Mouse (Mus musculus): Measurements from ENCODE around the gene Tmem69. TPM values are rescaled to one million over a fixed set of nuclear protein-coding genes. Genes with fewer than 3 reads are reported as not detected.

The Tmem69 gene
- polyA plus RNA-seq (2015; fragmentation: Nextera tagmentation; extraction: Ambion mirVana), result 23.0 and 25.4 TPM in 2 replicates

DNA sequence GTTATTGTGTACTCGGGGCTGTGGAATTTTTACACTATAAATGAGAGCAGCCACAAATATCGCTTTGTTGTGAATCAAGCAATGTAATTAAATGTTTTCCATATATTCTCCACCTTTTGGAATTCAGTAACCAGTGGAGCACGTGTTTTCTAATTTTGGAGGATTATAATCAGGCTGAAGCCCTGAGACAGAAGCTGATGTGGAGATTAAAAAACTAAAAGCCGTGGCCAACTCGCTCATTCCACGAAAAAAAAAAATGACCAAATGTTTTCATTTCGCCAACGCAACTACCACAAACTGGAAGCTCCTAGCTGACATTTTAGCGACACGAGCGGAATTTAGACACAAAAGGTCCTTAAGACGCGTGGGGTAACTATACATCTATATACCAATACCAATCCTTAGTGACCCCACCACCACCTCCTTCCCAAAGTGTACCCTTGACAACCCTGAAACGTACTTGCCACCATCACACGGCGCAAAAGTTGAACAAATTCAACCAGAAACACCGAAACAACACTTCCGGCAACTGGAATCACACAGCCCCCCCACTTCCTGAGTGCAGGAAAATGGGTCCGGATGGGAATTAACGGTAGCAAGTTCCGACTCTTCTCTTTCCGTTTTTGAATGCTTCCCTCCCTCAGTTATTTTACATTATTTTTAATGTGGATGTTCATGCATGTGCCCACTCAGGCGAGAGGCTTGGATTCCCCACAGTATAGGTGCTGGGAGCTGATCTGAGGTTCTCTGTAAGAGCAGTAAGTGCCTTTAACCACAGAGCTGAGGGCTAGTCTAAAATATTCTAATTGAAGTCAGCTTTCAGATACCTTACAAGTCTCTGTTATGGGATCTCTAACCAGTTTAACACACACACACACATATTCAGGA, at the start of gene Tmem69:
Tmem69 (minus strand) TSS at position 524 of the 888 bp plus-strand sequence.
- Histone ChIP-seq H3K27ac (ENCODE audit: low read length) (peak within 1 kb of the TSS; percentile 98), H3K4me3 (ENCODE audit: low read length) (peak within 1 kb of the TSS; percentile 89), H3K36me3 (ENCODE audit: insufficient read depth, low read length) (peaks cover 8% of the 10 kb centered on the region; the same call in 1 of the 2 replicates), H3K4me1 (ENCODE audit: insufficient read depth, low read length) (peaks cover 14% of the 10 kb centered on the region; the same call in 1 of the 2 replicates), H3K27me3 (ENCODE audit: insufficient read depth, low read length) (no peaks in the 10 kb centered on the region), H3K9me3 (ENCODE audit: low read length) (no peaks in the 10 kb centered on the region), H3K9ac (replicated peaks; ENCODE audit: low read length) (peak within 1 kb of the TSS; percentile 97), H3K4me2 (replicated peaks; ENCODE audit: low read depth, low read length) (peak within 1 kb of the TSS; percentile 83)
- no peak for ATAC-seq (ENCODE audit: low FRiP score, low TSS enrichment)
- 5% methylated on average over 23 of the region's 23 CpGs for WGBS

GRCm38 (mm10) chr4:116596978-116597881, 41.5 kb upstream of the Tmem69 start:
- peaks cover 20% of the 10 kb centered on the region for H3K4me1 ChIP-seq (ENCODE audit: insufficient read depth, low read length)
- H3K36me3 ChIP-seq (ENCODE audit: insufficient read depth, low read length), result peaks cover 25% of the 10 kb centered on the region
- WGBS, result under 1% methylated on average over 50 of the region's 50 CpGs
- H3K4me3 ChIP-seq (ENCODE audit: low read length), result peak overlapping the region; percentile 68
- peak; percentile 96 for ATAC-seq (ENCODE audit: low FRiP score, low TSS enrichment)
- H3K27ac ChIP-seq (ENCODE audit: low read length), result peak overlapping the region; percentile 89
- peak overlapping the region; percentile 72 for H3K9ac ChIP-seq (replicated peaks; ENCODE audit: low read length)
- H3K4me2 ChIP-seq (replicated peaks; ENCODE audit: low read depth, low read length), result peak overlapping the region; percentile 96
- H3K9me3 ChIP-seq (ENCODE audit: low read length), result no peaks in the 10 kb centered on the region
- no peaks in the 10 kb centered on the region for H3K27me3 ChIP-seq (ENCODE audit: insufficient read depth, low read length)

GRCm38 (mm10) chr4:116596379-116596778, 40.6 kb upstream of the Tmem69 start, which contains the start of gene Ccdc17:
Ccdc17 (plus strand) TSS chr4:116596654.
- whole genome bisulfite sequencing, result 24% methylated on average over 5 of the region's 5 CpGs
- peaks cover 25% of the 10 kb centered on the region for H3K36me3 ChIP-seq (ENCODE audit: insufficient read depth, low read length)

GRCm38 (mm10) chr4:116595793-116596192, 40.1 kb upstream of the Tmem69 start:
- Histone ChIP-seq H3K4me3 (ENCODE audit: low read length) (no peak overlapping the region), H3K4me1 (ENCODE audit: insufficient read depth, low read length) (peaks cover 20% of the 10 kb centered on the region), H3K9me3 (ENCODE audit: low read length) (no peaks in the 10 kb centered on the region), H3K27me3 (ENCODE audit: insufficient read depth, low read length) (no peaks in the 10 kb centered on the region), H3K9ac (replicated peaks; ENCODE audit: low read length) (no peak overlapping the region), H3K36me3 (ENCODE audit: insufficient read depth, low read length) (peaks cover 25% of the 10 kb centered on the region), H3K27ac (ENCODE audit: low read length) (no peak overlapping the region), H3K4me2 (replicated peaks; ENCODE audit: low read depth, low read length) (no peak overlapping the region)
- WGBS, result 81% methylated on average over 8 of the region's 8 CpGs
- no peak for ATAC-seq (ENCODE audit: low FRiP score, low TSS enrichment)

More at GRCm38 (mm10) chr4:116596379-116596778, 40.6 kb upstream of the Tmem69 start, which contains the start of gene Ccdc17:
- Histone ChIP-seq H3K27me3 (ENCODE audit: insufficient read depth, low read length) (no peaks in the 10 kb centered on the region), H3K4me1 (ENCODE audit: insufficient read depth, low read length) (peaks cover 20% of the 10 kb centered on the region), H3K4me3 (ENCODE audit: low read length) (peak within 1 kb of the TSS; percentile 68), H3K4me2 (replicated peaks; ENCODE audit: low read depth, low read length) (peak within 1 kb of the TSS; percentile 96), H3K9me3 (ENCODE audit: low read length) (no peaks in the 10 kb centered on the region), H3K27ac (ENCODE audit: low read length) (peak within 1 kb of the TSS; percentile 89), H3K9ac (replicated peaks; ENCODE audit: low read length) (peak within 1 kb of the TSS; percentile 72)
- ATAC-seq (ENCODE audit: low FRiP score, low TSS enrichment), result no peak

DNA sequence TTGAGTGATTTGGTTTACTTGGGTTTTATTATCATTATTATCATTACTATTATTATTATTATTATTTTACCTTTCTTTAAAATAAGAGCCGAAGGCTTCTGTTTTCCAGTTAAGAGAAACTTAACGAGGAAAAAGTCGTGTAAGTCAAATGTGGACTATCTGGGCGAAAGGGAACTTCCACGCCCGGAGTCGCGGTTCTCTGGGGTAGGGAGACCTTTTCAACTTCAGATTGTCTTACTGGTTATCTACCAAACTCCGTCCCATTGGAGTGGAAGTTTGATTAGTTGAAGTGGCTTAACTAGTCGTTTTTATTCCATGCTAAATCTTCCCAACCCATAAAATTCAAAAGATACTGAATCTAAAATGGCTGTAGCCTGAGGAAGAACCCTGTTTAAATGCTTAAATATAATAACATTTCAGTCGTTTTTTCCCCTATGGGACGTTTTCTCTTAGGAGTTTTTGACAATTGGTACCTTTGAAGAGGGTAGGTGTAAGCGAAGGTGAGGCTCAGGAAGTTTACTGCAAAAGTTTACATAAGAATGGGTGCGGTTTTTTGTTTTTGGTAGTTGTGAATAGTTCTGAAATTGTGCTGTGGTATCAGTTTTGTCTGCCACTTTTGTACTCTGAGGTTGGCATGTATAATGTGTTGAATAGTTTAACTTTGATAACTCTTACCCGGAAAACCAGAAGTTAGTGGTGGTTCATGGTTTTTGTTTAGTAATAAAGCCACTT, 2.6 kb upstream of the Tmem69 start:
- H3K36me3 ChIP-seq (ENCODE audit: insufficient read depth, low read length), result peaks cover 11% of the 10 kb centered on the region; the same call in 1 of the 2 replicates
- peak overlapping the region; percentile 97 for H3K9ac ChIP-seq (replicated peaks; ENCODE audit: low read length)
- ATAC-seq (ENCODE audit: low FRiP score, low TSS enrichment), result no peak
- H3K27ac ChIP-seq (ENCODE audit: low read length), result peak overlapping the region; percentile 98
- 4% methylated on average over 15 of the region's 15 CpGs for WGBS
- H3K4me2 ChIP-seq (replicated peaks; ENCODE audit: low read depth, low read length), result peak overlapping the region; percentile 73
- no peaks in the 10 kb centered on the region for H3K9me3 ChIP-seq (ENCODE audit: low read length)
- H3K27me3 ChIP-seq (ENCODE audit: insufficient read depth, low read length), result no peaks in the 10 kb centered on the region
- H3K4me1 ChIP-seq (ENCODE audit: insufficient read depth, low read length), result peaks cover 14% of the 10 kb centered on the region; the same call in 1 of the 2 replicates
- peak overlapping the region; percentile 89 for H3K4me3 ChIP-seq (ENCODE audit: low read length)

- WGBS, result under 1% methylated on average over 76 of the region's 78 CpGs
- no peaks in the 10 kb centered on the region for H3K27me3 ChIP-seq (ENCODE audit: insufficient read depth, low read length)
- H3K4me2 ChIP-seq (replicated peaks; ENCODE audit: low read depth, low read length), result peak within 1 kb of the TSS; percentile 83
- H3K9ac ChIP-seq (replicated peaks; ENCODE audit: low read length), result peak within 1 kb of the TSS; percentile 97
- H3K27ac ChIP-seq (ENCODE audit: low read length), result peak within 1 kb of the TSS; percentile 98
- H3K9me3 ChIP-seq (ENCODE audit: low read length), result no peaks in the 10 kb centered on the region
- peak; percentile 97 for ATAC-seq (ENCODE audit: low FRiP score, low TSS enrichment)
- peaks cover 14% of the 10 kb centered on the region; the same call in 1 of the 2 replicates for H3K4me1 ChIP-seq (ENCODE audit: insufficient read depth, low read length)
- peaks cover 14% of the 10 kb centered on the region; the same call in 1 of the 2 replicates for H3K36me3 ChIP-seq (ENCODE audit: insufficient read depth, low read length)
- H3K4me3 ChIP-seq (ENCODE audit: low read length), result peak within 1 kb of the TSS; percentile 89
These were observed 1.8 kb upstream of the Tmem69 start, which contains the start of gene Gpbp1l1 for GRCm38 (mm10) chr4:116557306-116558121. Gpbp1l1 (plus strand) TSS chr4:116557658.

DNA sequence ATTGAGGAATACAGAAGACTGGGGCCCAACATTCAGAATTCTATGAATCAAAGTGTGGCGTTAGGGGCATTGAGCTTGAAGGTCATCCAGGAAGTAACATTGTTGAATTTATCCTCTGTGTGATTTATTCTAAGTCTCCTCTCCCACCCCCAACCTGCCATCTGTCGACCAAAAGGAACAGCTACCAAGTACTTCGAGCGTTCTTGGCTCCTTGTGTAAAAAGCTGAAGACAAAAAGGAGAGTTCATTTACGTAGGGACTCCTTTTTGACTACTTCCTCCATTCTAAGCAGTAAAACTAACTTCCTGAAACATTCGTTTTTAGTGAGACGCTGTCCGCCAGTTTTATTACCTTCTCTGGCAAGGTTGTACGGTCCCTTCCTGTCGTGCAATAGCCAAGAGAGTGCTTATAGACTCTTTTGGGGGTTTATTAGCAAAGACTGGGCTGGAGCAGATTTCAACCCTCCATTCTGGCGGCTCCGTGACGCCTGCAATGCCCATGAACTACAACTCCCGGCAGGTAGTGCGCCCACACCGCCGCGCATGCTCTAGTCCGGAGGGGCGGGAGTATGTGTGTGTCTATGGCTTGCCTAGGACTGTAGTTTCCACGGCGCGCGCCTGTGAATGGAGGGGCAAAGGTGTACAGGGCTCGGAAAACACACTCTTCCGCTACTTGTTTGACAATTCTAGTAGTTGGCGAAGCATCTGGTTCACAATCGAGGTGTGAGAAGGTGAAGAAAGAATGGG, 997 bp upstream of the Tmem69 start:
- Histone ChIP-seq H3K9ac (replicated peaks; ENCODE audit: low read length) (peak overlapping the region; percentile 97), H3K4me3 (ENCODE audit: low read length) (peak overlapping the region; percentile 89), H3K9me3 (ENCODE audit: low read length) (no peaks in the 10 kb centered on the region), H3K27ac (ENCODE audit: low read length) (peak overlapping the region; percentile 98), H3K4me1 (ENCODE audit: insufficient read depth, low read length) (peaks cover 14% of the 10 kb centered on the region; the same call in 1 of the 2 replicates), H3K4me2 (replicated peaks; ENCODE audit: low read depth, low read length) (peak overlapping the region; percentile 83), H3K27me3 (ENCODE audit: insufficient read depth, low read length) (no peaks in the 10 kb centered on the region), H3K36me3 (ENCODE audit: insufficient read depth, low read length) (peaks cover 10% of the 10 kb centered on the region; the same call in 1 of the 2 replicates)
- ATAC-seq (ENCODE audit: low FRiP score, low TSS enrichment), result peak; percentile 97
- WGBS, result under 1% methylated on average over 28 of the region's 28 CpGs

DNA sequence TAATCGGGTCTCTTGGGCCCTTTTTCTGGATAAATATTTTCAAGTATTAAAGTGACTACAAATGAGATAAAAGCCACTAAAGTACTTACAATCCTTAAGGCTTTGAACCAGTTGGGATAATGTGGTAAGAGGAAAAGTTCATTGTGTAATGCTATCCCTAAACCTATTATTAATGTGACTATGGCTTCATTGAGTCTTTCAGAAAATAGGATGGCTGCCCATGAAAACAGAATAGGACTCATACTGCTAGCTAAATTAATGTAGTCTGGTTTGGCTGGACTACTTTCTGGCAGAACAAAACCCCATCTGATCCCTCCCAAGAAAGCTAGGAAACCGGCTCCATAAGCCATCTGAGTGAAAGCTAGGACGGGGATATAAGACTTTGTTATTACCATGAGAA, 2.7 kb downstream of the Tmem69 start:
- Histone ChIP-seq H3K4me3 (ENCODE audit: low read length) (no peak overlapping the region), H3K27me3 (ENCODE audit: insufficient read depth, low read length) (no peaks in the 10 kb centered on the region), H3K9ac (replicated peaks; ENCODE audit: low read length) (no peak overlapping the region), H3K27ac (ENCODE audit: low read length) (no peak overlapping the region), H3K4me2 (replicated peaks; ENCODE audit: low read depth, low read length) (no peak overlapping the region), H3K4me1 (ENCODE audit: insufficient read depth, low read length) (peaks cover 7% of the 10 kb centered on the region; the same call in 1 of the 2 replicates), H3K36me3 (ENCODE audit: insufficient read depth, low read length) (peaks cover 8% of the 10 kb centered on the region; the same call in 1 of the 2 replicates), H3K9me3 (ENCODE audit: low read length) (no peaks in the 10 kb centered on the region)
- no peak for ATAC-seq (ENCODE audit: low FRiP score, low TSS enrichment)
- WGBS, result 88% methylated on average over 3 of the region's 3 CpGs
